Mouse (Mus musculus) heart, embryonic 15.5 days (tissue): ENCODE results near the gene Cnot1. TPM values are rescaled to one million over a fixed set of nuclear protein-coding genes. Genes with fewer than 3 reads are reported as not detected.

ENCODE experiments used
- ATAC-seq: fragments of 200-750 bp; cut with Nextera tagmentation; replicated peaks from 2 replicates; pipeline ENCODE4 v1.8.0; 2017; ENCODE audit warnings: low read depth, moderate TSS enrichment; ENCODE audit not compliant: insufficient number of reproducible peaks, insufficient read depth, low FRiP score
- H3K27ac ChIP-seq: fragments of 300-500 bp; sonication (generic); 2 replicates; pipeline ENCODE4 v1.5.1; 2015; ENCODE audit warnings: mild to moderate bottlenecking, inconsistent platforms
- H3K27me3 ChIP-seq: fragments of 300-500 bp; sonication (generic); 2 replicates; pipeline ENCODE4 v1.6.1; 2015; ENCODE audit warnings: inconsistent platforms
- H3K36me3 ChIP-seq: fragments of 300-500 bp; sonication (generic); 2 replicates; pipeline ENCODE4 v1.6.1; 2015; ENCODE audit warnings: mild to moderate bottlenecking, inconsistent platforms
- H3K4me1 ChIP-seq: fragments of 300-500 bp; sonication (generic); replicated peaks from 2 replicates; pipeline ENCODE4 v1.6.1; 2015; ENCODE audit warnings: inconsistent platforms
- H3K4me2 ChIP-seq: fragments of 300-500 bp; sonication (generic); 2 replicates; pipeline ENCODE4 v1.6.1; 2015; ENCODE audit warnings: inconsistent platforms, mild to moderate bottlenecking, moderate library complexity
- H3K4me3 ChIP-seq: fragments of 300-500 bp; sonication (generic); 2 replicates; pipeline ENCODE4 v1.5.1; 2015; ENCODE audit warnings: mild to moderate bottlenecking, inconsistent platforms
- H3K9ac ChIP-seq: fragments of 300-500 bp; sonication (generic); 2 replicates; pipeline ENCODE4 v1.6.1; 2015; ENCODE audit warnings: mild to moderate bottlenecking, inconsistent platforms
- H3K9me3 ChIP-seq: fragments of 300-500 bp; sonication (generic); replicated peaks from 2 replicates; pipeline ENCODE4 v1.6.1; 2016; ENCODE audit warnings: inconsistent platforms
- WGBS: fragments of 180-500 bp; shearing (Covaris S2); methylation state at CpG from one replicate; pipeline ENCODE4 v1.1.7; 2015; ENCODE audit warnings: mixed read lengths; 5-methylcytosine and 5-hydroxymethylcytosine counted together
- microRNA-seq: library from miRNA; unstranded; fragments of <30 nt; microRNA quantifications from one replicate; pipeline ENCODE4, GENCODE M21; 2016
- polyA plus RNA-seq: library from polyadenylated mRNA; unstranded; fragments of >200 nt; fragmentation: Nextera tagmentation; extraction: Ambion mirVana; gene quantifications from 2 replicates; pipeline ENCODE4 v1.2.1, GENCODE M21; 2015

Cnot1 gene
- polyA plus RNA-seq, 1 experiment from 2014 or later, result 37.2 TPM

GRCm38 (mm10) chr8:95678024-95678611 lies 129.1 kb downstream of the Cnot1 start:
- Histone ChIP-seq H3K4me3 (peak overlapping the region; percentile 56), H3K27me3 (peaks cover 73% of the 10 kb centered on the region), H3K4me1 (peaks cover 18% of the 10 kb centered on the region), H3K9ac (peak overlapping the region; percentile 69), H3K36me3 (no peaks in the 10 kb centered on the region), H3K27ac (no peak overlapping the region), H3K9me3 (no peaks in the 10 kb centered on the region), H3K4me2 (peak overlapping the region; percentile 97)
- peak; percentile 48; the same call in 1 of the 2 replicates for ATAC-seq
- WGBS, result under 1% methylated on average over 56 of the region's 70 CpGs

GRCm38 (mm10) chr8:95677591-95678023 lies 129.7 kb downstream of the Cnot1 start:
- Histone ChIP-seq H3K4me3 (peak overlapping the region; percentile 56), H3K9ac (peak overlapping the region; percentile 69), H3K27ac (no peak overlapping the region), H3K36me3 (no peaks in the 10 kb centered on the region), H3K9me3 (no peaks in the 10 kb centered on the region), H3K4me2 (peak overlapping the region; percentile 97), H3K4me1 (peaks cover 18% of the 10 kb centered on the region), H3K27me3 (peaks cover 78% of the 10 kb centered on the region)
- peak; percentile 32 for ATAC-seq
- 1% methylated on average over 21 of the region's 48 CpGs for WGBS

GRCm38 (mm10) chr8:95676631-95677030 lies 130.6 kb downstream of the Cnot1 start, which contains the start of gene Ndrg4:
TSS of gene Ndrg4 (plus strand) at chr8:95676980.
- WGBS, result 55% methylated on average over 9 of the region's 9 CpGs
- Histone ChIP-seq H3K9me3 (no peaks in the 10 kb centered on the region), H3K27ac (no peak within 1 kb of the TSS), H3K9ac (peak within 1 kb of the TSS; percentile 69), H3K4me3 (peak within 1 kb of the TSS; percentile 56), H3K4me1 (peaks cover 18% of the 10 kb centered on the region), H3K36me3 (no peaks in the 10 kb centered on the region), H3K4me2 (peak within 1 kb of the TSS; percentile 97), H3K27me3 (peaks cover 79% of the 10 kb centered on the region)
- ATAC-seq, result no peak

GRCm38 (mm10) chr8:95672811-95673210 lies 134.5 kb downstream of the Cnot1 start:
- Histone ChIP-seq H3K4me1 (peaks cover 10% of the 10 kb centered on the region), H3K27ac (no peak overlapping the region), H3K36me3 (no peaks in the 10 kb centered on the region), H3K27me3 (peaks cover 51% of the 10 kb centered on the region), H3K9me3 (no peaks in the 10 kb centered on the region), H3K9ac (no peak overlapping the region), H3K4me2 (no peak overlapping the region), H3K4me3 (no peak overlapping the region)
- no peak for ATAC-seq
- WGBS, result 53% methylated on average over 5 of the region's 5 CpGs

DNA sequence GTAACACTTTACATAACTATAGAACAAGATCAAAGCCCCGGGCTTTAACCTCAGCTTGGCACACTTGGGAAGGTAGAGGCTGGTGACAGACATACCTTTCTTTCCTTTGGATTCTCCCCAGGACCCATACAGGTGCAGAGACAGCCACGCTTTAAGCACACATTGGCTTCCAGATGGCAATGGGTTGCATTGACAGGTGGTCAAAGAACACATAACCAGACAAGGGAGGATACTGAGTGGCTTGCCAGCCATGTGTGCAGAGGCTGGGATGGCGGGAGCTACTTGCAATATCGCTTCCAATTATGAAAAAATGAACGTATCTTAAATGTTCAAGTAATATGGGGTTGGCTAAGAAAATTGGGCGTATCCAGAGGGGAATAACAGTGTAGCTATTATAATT lies 135.4 kb downstream of the Cnot1 start:
- ATAC-seq, result no peak
- no peak overlapping the region for H3K4me3 ChIP-seq
- 88% methylated on average over 6 of the region's 6 CpGs for WGBS

GRCm38 (mm10) chr8:95669967-95670366 lies 137.3 kb downstream of the Cnot1 start:
- Histone ChIP-seq H3K9ac (no peak overlapping the region), H3K36me3 (no peaks in the 10 kb centered on the region), H3K27ac (no peak overlapping the region), H3K4me3 (no peak overlapping the region), H3K9me3 (no peaks in the 10 kb centered on the region), H3K4me1 (peaks cover 5% of the 10 kb centered on the region; the same call in 1 of the 2 replicates), H3K4me2 (no peak overlapping the region), H3K27me3 (peaks cover 23% of the 10 kb centered on the region)
- no peak for ATAC-seq
- 73% methylated on average over 2 of the region's 2 CpGs for WGBS

More for the DNA sequence above, 135.4 kb downstream of the Cnot1 start:
- Histone ChIP-seq H3K27me3 (peaks cover 42% of the 10 kb centered on the region), H3K9ac (no peak overlapping the region), H3K4me1 (peaks cover 5% of the 10 kb centered on the region; the same call in 1 of the 2 replicates), H3K27ac (no peak overlapping the region), H3K4me2 (no peak overlapping the region), H3K9me3 (no peaks in the 10 kb centered on the region), H3K36me3 (no peaks in the 10 kb centered on the region)

Small RNA genes lying within 50 kb of the gene (microRNA-seq; reads per million reads assigned to microRNA genes)
- 0.63 reads per million for gene Mir7073

Other genes with a start within 250 kb of the Cnot1 start
- not detected in 2 replicates for gene Prss54, start 231.1 kb downstream of the Cnot1 start, polyA plus RNA-seq
- gene Gins3, start 174.0 kb downstream of the Cnot1 start, polyA plus RNA-seq, result 13.2 and 13.5 TPM in 2 replicates
- 295 and 301 TPM in 2 replicates for gene Ndrg4, start 130.5 kb downstream of the Cnot1 start, polyA plus RNA-seq
- gene Setd6, start 91.6 kb downstream of the Cnot1 start, polyA plus RNA-seq, result 12.2 and 17.3 TPM in 2 replicates
- gene Sap18b, start 17.9 kb upstream of the Cnot1 start, polyA plus RNA-seq, result 216 and 275 TPM in 2 replicates
- 10.1 and 13.7 TPM in 2 replicates for gene Slc38a7, start 46.1 kb upstream of the Cnot1 start, polyA plus RNA-seq
- gene Got2, start 81.1 kb upstream of the Cnot1 start, polyA plus RNA-seq, result 355 and 390 TPM in 2 replicates